Mouse (Mus musculus) limb, embryonic 12.5 days (tissue): ENCODE measurements around the gene Srsf2. TPM values are rescaled to one million over a fixed set of nuclear protein-coding genes. Genes with fewer than 3 reads are reported as not detected.
"Not testable (repeated sequence)": the region's sequence is repeated elsewhere in the genome, so short reads cannot be mapped to it uniquely, and the experiment has no call there.

ENCODE experiments used
- ATAC-seq: fragments of 200-750 bp; cut with Nextera tagmentation; 2 replicates; pipeline ENCODE4 v1.8.0; 2017; ENCODE audit warnings: low read depth, moderate TSS enrichment; ENCODE audit not compliant: insufficient number of reproducible peaks, insufficient read depth, low FRiP score, low TSS enrichment
- H3K27ac ChIP-seq: fragments of 300-500 bp; sonication (generic); 2 replicates; pipeline ENCODE4 v1.5.1; 2016; ENCODE audit warnings: mild to moderate bottlenecking, moderate library complexity
- H3K27me3 ChIP-seq: fragments of 300-500 bp; sonication (generic); 2 replicates; pipeline ENCODE4 v1.6.1; 2016; ENCODE audit warnings: mild to moderate bottlenecking, moderate library complexity
- H3K36me3 ChIP-seq: fragments of 300-500 bp; sonication (generic); 2 replicates; pipeline ENCODE4 v1.6.1; 2016; ENCODE audit warnings: mild to moderate bottlenecking, moderate library complexity
- H3K4me1 ChIP-seq: fragments of 300-500 bp; sonication (generic); replicated peaks from 2 replicates; pipeline ENCODE4 v1.6.1; 2016
- H3K4me2 ChIP-seq: fragments of 300-500 bp; sonication (generic); 2 replicates; pipeline ENCODE4 v1.6.1; 2016; ENCODE audit warnings: mild to moderate bottlenecking, moderate library complexity
- H3K4me3 ChIP-seq: fragments of 300-500 bp; sonication (generic); replicated peaks from 2 replicates; pipeline ENCODE4 v1.5.1; 2016; ENCODE audit warnings: mild to moderate bottlenecking
- H3K9ac ChIP-seq: fragments of 300-500 bp; sonication (generic); replicated peaks from 2 replicates; pipeline ENCODE4 v1.6.1; 2016; ENCODE audit warnings: mild to moderate bottlenecking, moderate library complexity
- H3K9me3 ChIP-seq: fragments of 300-500 bp; sonication (generic); 2 replicates; pipeline ENCODE4 v1.6.1; 2016; ENCODE audit warnings: mild to moderate bottlenecking, moderate library complexity
- WGBS: fragments of 180-500 bp; shearing (Covaris S2); methylation state at CpG from one replicate; pipeline ENCODE4 v1.1.7; 2016; 5-methylcytosine and 5-hydroxymethylcytosine counted together
- polyA plus RNA-seq: library from polyadenylated mRNA; unstranded; fragments of >200 nt; fragmentation: Nextera tagmentation; extraction: Ambion mirVana; gene quantifications from 2 replicates; pipeline ENCODE4 v1.2.1, GENCODE M21; 2016

Srsf2 gene
- 1,004 and 1,014 TPM in 2 replicates for polyA plus RNA-seq

DNA sequence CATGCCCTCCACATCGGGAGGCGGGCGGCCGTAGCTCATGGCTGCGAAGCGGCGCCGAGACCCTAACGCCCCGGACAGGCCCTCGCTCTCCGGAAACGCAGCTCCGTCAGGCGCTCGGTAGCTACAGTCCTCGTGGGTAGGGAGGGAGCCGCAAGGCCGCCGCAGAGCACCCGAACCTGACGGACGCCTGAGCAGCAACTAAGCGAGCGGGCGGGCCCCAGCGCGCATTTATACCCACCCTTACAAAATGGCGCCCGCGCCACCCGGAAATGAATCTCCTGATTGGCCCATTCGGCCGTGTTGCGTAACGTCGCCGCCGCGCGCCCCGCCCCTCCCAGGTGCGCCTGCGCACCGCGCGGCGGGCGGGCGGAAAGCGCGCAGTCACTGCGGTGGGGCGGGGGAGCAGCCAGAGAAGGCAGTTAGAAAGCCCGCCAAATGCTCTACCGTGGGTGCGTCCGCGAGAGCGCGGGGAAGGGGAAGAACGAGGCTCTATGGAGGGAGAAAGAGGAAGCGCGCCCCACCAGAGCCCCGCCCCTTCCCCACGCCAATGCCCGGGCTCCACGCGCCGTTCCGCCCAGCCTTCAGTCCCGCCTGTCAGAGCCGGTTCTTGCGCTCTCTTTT lies at the start of gene Srsf2:
Gene Srsf2, minus strand, starts transcription at position 204 of the 621 bp plus-strand sequence.
- H3K27ac ChIP-seq: peak within 1 kb of the TSS; percentile 99
- peaks cover 44% of the 10 kb centered on the region for H3K36me3 ChIP-seq
- H3K4me3 ChIP-seq: peak within 1 kb of the TSS; percentile 97
- H3K4me2 ChIP-seq: peak within 1 kb of the TSS; percentile 93
- H3K4me1 ChIP-seq: peaks cover 30% of the 10 kb centered on the region
- ATAC-seq: peak; percentile 91
- WGBS: under 1% methylated on average over 65 of the region's 74 CpGs
- no peaks in the 10 kb centered on the region for H3K9me3 ChIP-seq
- H3K27me3 ChIP-seq: no peaks in the 10 kb centered on the region
- peak within 1 kb of the TSS; percentile 99 for H3K9ac ChIP-seq

DNA sequence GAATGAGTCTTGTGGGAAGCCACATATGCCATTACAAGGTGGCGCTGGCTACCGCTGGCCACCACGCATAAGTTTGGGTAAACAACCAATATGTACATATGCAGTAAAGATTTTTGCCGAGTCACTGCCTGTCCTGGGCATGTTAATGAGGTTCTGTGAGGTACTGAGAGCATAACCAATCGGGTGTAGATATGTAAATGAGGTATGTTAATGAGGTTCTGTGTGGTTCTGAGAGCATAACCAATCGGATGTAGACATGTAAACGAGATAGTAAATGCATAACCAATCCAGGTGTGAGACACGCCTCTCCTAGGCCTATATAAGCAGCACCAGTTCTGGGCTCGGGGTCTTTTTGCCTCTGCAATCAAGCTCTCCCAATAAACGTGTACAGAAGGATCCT lies 49.7 kb upstream of the Srsf2 start:
- H3K4me3 ChIP-seq, H3K27ac ChIP-seq, H3K9ac ChIP-seq, H3K9me3 ChIP-seq, ATAC-seq, H3K4me2 ChIP-seq, H3K36me3 ChIP-seq: not testable (repeated sequence)
- H3K27me3 ChIP-seq: peaks cover 47% of the 10 kb centered on the region
- 89% methylated on average over 10 of the region's 10 CpGs for WGBS
- H3K4me1 ChIP-seq: peaks cover 13% of the 10 kb centered on the region

DNA sequence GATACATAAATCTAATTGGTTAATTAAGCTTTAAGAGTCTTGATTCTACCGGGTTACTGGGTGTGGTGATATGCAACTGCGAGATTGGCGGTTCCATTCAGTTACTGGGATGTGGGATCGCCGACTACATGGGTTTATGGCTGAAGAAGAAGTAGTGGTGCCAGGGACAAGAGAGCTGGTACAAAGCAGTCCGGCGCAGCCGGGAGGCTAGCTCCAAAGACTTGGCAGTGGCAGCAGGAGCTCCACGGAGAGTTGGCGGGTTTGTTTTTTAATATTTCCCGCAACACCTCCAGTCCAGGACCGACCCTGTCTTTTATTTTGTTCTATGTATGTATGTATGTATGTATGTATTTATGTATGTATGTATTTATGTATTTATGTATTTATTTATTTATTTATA lies 46.4 kb upstream of the Srsf2 start:
- Histone ChIP-seq H3K9ac (no peak overlapping the region), H3K27ac (no peak overlapping the region), H3K4me2 (no peak overlapping the region), H3K27me3 (peaks cover 24% of the 10 kb centered on the region), H3K36me3 (no peaks in the 10 kb centered on the region), H3K9me3 (no peaks in the 10 kb centered on the region), H3K4me3 (no peak overlapping the region), H3K4me1 (no peaks in the 10 kb centered on the region)
- no peak for ATAC-seq
- WGBS: 95% methylated on average over 12 of the region's 12 CpGs

DNA sequence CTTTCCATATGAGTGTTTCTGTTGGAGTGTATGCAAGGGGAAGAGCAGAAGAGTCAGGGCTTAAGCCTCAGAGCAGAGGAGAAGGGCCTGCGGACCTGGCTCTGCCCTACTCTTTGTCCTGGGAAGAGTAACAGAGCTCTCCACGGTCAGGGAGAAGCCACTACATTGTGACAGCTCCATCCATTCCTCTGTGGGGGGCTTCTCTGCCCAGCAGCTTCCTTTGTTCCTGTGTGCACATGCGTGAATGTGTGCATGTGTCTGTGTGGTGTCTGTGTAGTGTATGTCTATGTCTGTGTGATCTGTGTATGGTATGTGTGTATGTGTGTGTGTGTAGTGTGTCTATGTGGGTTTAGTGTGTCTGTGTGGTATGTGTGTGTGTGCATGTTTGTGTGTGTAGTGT lies 42.5 kb upstream of the Srsf2 start:
- Histone ChIP-seq H3K27me3 (peaks cover 4% of the 10 kb centered on the region; the same call in 1 of the 2 replicates), H3K36me3 (no peaks in the 10 kb centered on the region), H3K4me1 (peaks cover 11% of the 10 kb centered on the region), H3K4me2 (no peak overlapping the region), H3K9ac (no peak overlapping the region), H3K4me3 (no peak overlapping the region), H3K27ac (no peak overlapping the region), H3K9me3 (no peaks in the 10 kb centered on the region)
- WGBS: 70% methylated on average over 3 of the region's 3 CpGs
- ATAC-seq: no peak

DNA sequence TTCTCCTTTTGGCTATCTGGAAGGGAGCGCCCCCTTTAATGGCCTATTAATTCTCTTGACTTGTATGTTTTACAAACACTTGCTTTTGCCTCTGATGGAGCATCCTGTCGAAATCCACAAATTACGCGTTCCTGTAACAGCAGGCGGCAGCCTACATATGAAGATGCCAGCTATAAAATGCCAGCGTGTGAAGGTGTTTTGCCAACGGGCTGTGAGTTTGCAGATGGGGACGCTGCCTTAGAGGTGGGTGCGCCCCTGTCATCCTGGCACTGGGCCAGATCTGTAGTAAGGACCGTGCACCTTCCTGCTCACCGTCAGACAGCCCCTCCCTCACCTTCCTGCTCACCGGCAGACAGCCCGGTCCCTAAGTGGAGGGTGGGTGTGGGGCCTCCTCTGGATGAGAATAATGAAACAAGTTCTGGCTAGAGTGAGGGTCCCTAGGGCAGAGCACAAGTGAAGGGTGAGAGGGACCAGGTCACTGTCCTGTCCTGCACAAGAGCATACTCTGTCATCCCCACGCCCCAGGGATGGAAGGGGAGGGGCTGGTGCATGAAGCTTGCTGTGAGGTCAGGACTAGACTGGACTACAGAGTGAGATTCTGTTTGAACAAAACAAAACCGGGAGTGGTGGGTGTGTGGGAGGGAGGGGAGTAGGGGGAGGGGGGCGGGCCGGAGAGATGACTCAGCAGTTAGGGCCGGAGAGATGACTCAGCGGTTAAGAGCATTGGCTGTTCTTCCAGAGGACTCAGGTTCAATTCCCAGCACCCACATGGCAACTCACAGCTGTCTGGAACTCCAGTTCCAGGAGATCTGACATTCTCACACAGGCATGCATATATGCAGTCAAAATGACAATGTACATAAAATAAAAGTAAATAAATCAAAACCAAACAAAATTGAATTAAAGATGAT lies 40.9 kb upstream of the Srsf2 start:
- no peak overlapping the region for H3K9ac ChIP-seq
- no peak; the same call in 1 of the 2 replicates for ATAC-seq
- no peaks in the 10 kb centered on the region for H3K36me3 ChIP-seq
- no peak overlapping the region for H3K4me3 ChIP-seq
- peak overlapping the region; percentile 16; the same call in 1 of the 2 replicates for H3K4me2 ChIP-seq
- H3K9me3 ChIP-seq: no peaks in the 10 kb centered on the region
- H3K4me1 ChIP-seq: peaks cover 20% of the 10 kb centered on the region
- WGBS: 53% methylated on average over 19 of the region's 19 CpGs
- H3K27me3 ChIP-seq: peaks cover 2% of the 10 kb centered on the region; the same call in 1 of the 2 replicates
- no peak overlapping the region for H3K27ac ChIP-seq

GRCm38 (mm10) chr11:116887136-116887535 lies 34.2 kb upstream of the Srsf2 start:
- Histone ChIP-seq H3K36me3 (no peaks in the 10 kb centered on the region), H3K27ac (no peak overlapping the region), H3K9me3 (no peaks in the 10 kb centered on the region), H3K4me3 (no peak overlapping the region), H3K4me1 (peaks cover 10% of the 10 kb centered on the region), H3K4me2 (no peak overlapping the region), H3K9ac (no peak overlapping the region), H3K27me3 (peaks cover 19% of the 10 kb centered on the region)
- ATAC-seq: no peak
- WGBS: 53% methylated on average over 5 of the region's 5 CpGs

GRCm38 (mm10) chr11:116885275-116886151 lies 32.6 kb upstream of the Srsf2 start:
- Histone ChIP-seq H3K4me2 (peak overlapping the region; percentile 51), H3K36me3 (no peaks in the 10 kb centered on the region), H3K4me3 (peak overlapping the region; percentile 27), H3K9ac (peak overlapping the region; percentile 40; the same call in 1 of the 2 replicates), H3K27ac (no peak overlapping the region), H3K9me3 (no peaks in the 10 kb centered on the region), H3K27me3 (peaks cover 19% of the 10 kb centered on the region), H3K4me1 (peaks cover 10% of the 10 kb centered on the region)
- 2% methylated on average over 27 of the region's 28 CpGs for WGBS
- ATAC-seq: peak; percentile 54; the same call in 1 of the 2 replicates

DNA sequence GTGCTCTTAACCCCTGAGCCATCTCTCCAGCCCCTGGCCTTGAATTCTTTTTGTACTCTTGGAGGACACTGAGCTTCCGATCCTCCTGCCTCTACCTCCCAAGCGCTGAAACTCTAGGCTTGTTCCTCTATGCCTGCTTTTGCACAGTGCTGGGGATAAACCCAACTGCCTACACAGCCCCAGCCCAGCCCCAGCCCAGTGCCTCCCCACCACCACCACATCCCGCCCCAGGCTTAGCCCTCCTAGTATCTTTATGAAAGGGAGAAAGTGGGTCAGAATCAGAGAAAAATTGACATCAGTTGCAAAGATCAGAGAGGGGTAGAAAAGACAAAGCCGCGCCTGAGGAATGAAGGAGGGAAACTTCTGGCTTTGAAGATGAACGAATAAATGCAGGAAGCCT lies 31.2 kb upstream of the Srsf2 start:
- 86% methylated on average over 6 of the region's 6 CpGs for WGBS
- no peak overlapping the region for H3K4me3 ChIP-seq

GRCm38 (mm10) chr11:116882446-116882845 lies 29.6 kb upstream of the Srsf2 start:
- no peaks in the 10 kb centered on the region for H3K36me3 ChIP-seq
- no peak overlapping the region for H3K9ac ChIP-seq
- WGBS: 79% methylated on average over 10 of the region's 10 CpGs
- no peaks in the 10 kb centered on the region for H3K9me3 ChIP-seq
- no peak overlapping the region for H3K27ac ChIP-seq
- H3K4me1 ChIP-seq: no peaks in the 10 kb centered on the region; the same call in 1 of the 2 replicates
- no peak overlapping the region for H3K4me2 ChIP-seq
- H3K4me3 ChIP-seq: no peak overlapping the region
- H3K27me3 ChIP-seq: peaks cover 13% of the 10 kb centered on the region
- ATAC-seq: no peak

More for the DNA sequence above, 31.2 kb upstream of the Srsf2 start:
- H3K9me3 ChIP-seq: no peaks in the 10 kb centered on the region
- H3K36me3 ChIP-seq: no peaks in the 10 kb centered on the region
- ATAC-seq: no peak
- H3K27ac ChIP-seq: no peak overlapping the region
- no peak overlapping the region for H3K9ac ChIP-seq
- peaks cover 19% of the 10 kb centered on the region for H3K27me3 ChIP-seq
- no peak overlapping the region for H3K4me2 ChIP-seq
- H3K4me1 ChIP-seq: no peaks in the 10 kb centered on the region; the same call in 1 of the 2 replicates

GRCm38 (mm10) chr11:116881440-116881839 lies 28.5 kb upstream of the Srsf2 start:
- 65% methylated on average over 5 of the region's 5 CpGs for WGBS

More at GRCm38 (mm10) chr11:116881440-116881839, 28.5 kb upstream of the Srsf2 start:
- H3K9ac ChIP-seq: no peak overlapping the region
- H3K36me3 ChIP-seq: no peaks in the 10 kb centered on the region
- peaks cover 3% of the 10 kb centered on the region; the same call in 1 of the 2 replicates for H3K27me3 ChIP-seq
- H3K27ac ChIP-seq: no peak overlapping the region
- H3K4me1 ChIP-seq: no peaks in the 10 kb centered on the region; the same call in 1 of the 2 replicates
- no peak overlapping the region for H3K4me3 ChIP-seq
- no peak overlapping the region for H3K4me2 ChIP-seq
- no peak for ATAC-seq
- no peaks in the 10 kb centered on the region for H3K9me3 ChIP-seq
